Mouse (Mus musculus) hindbrain, postnatal 0 days (tissue): ENCODE results near the gene Tac1. TPM values are rescaled to one million over a fixed set of nuclear protein-coding genes. Genes with fewer than 3 reads are reported as not detected.
A peak's percentile ranks its signal among the peaks of the same experiment; 100 is the strongest.
"Not testable (repeated sequence)": the region's sequence is repeated elsewhere in the genome, so short reads cannot be mapped to it uniquely, and the experiment has no call there.

Source experiments
- ATAC-seq: fragments of 200-750 bp; cut with Nextera tagmentation; 2 replicates; pipeline ENCODE4 v1.8.0; 2017; ENCODE audit warnings: mild to moderate bottlenecking, moderate TSS enrichment, moderate library complexity
- DNase-seq: peaks from one replicate; pipeline ENCODE4 v3.0.0-alpha.2; 2015; ENCODE audit warnings: low spot score
- H3K27ac ChIP-seq: fragments of 300-500 bp; sonication (generic); 2 replicates; pipeline ENCODE4 v1.5.1; 2014; ENCODE audit warnings: mild to moderate bottlenecking
- H3K27me3 ChIP-seq: fragments of 300-500 bp; sonication (generic); 2 replicates; pipeline ENCODE4 v1.6.1; 2014; ENCODE audit warnings: low read length, mixed read lengths; ENCODE audit not compliant: insufficient read depth
- H3K36me3 ChIP-seq: fragments of 300-500 bp; sonication (generic); 2 replicates; pipeline ENCODE4 v1.6.1; 2014; ENCODE audit warnings: low read length, mixed read lengths; ENCODE audit not compliant: insufficient read depth
- H3K4me1 ChIP-seq: fragments of 300-500 bp; sonication (generic); 2 replicates; pipeline ENCODE4 v1.6.1; 2014; ENCODE audit warnings: antibody characterized with exemption, low read length, mixed read lengths; ENCODE audit not compliant: insufficient read depth
- H3K4me2 ChIP-seq: fragments of 300-500 bp; sonication (generic); 2 replicates; pipeline ENCODE4 v1.6.1; 2014; ENCODE audit warnings: low read depth, mild to moderate bottlenecking, low read length, moderate library complexity, mixed read lengths
- H3K4me3 ChIP-seq: fragments of 300-500 bp; sonication (generic); 2 replicates; pipeline ENCODE4 v1.5.1; 2014; ENCODE audit warnings: low read length
- H3K9ac ChIP-seq: fragments of 300-500 bp; sonication (generic); replicated peaks from 2 replicates; pipeline ENCODE4 v1.6.1; 2014; ENCODE audit warnings: mild to moderate bottlenecking, low read length, moderate library complexity, mixed read lengths
- H3K9me3 ChIP-seq: fragments of 300-500 bp; sonication (generic); 2 replicates; pipeline ENCODE4 v1.6.1; 2016; ENCODE audit warnings: low read length, mixed read lengths
- CTCF ChIP-seq: IDR thresholded peaks from 2 replicates; pipeline ENCODE4 v1.5.1; 2016; ENCODE audit warnings: antibody characterized with exemption, control low read depth, low read depth
- WGBS: fragments of 180-500 bp; shearing (Covaris S2); extraction: QIAGEN DNeasy Blood & Tissue Kit; methylation state at CpG from one replicate; pipeline ENCODE4 v1.1.7; 2014; 5-methylcytosine and 5-hydroxymethylcytosine counted together
- polyA plus RNA-seq: library from polyadenylated mRNA; unstranded; fragments of >200 nt; fragmentation: Nextera tagmentation; extraction: Ambion mirVana; gene quantifications from 2 replicates; pipeline ENCODE4 v1.2.1, GENCODE M21; 2015
- total RNA-seq: library from RNA; depleted of rRNA; stranded (reverse); fragments of >200 nt; gene quantifications from 2 replicates; pipeline ENCODE4 v1.2.3, GENCODE M21; 2014; rRNA removed

The Tac1 gene
- total RNA-seq (45.0 and 56.4 TPM in 2 replicates), polyA plus RNA-seq (166 and 183 TPM in 2 replicates)

DNA sequence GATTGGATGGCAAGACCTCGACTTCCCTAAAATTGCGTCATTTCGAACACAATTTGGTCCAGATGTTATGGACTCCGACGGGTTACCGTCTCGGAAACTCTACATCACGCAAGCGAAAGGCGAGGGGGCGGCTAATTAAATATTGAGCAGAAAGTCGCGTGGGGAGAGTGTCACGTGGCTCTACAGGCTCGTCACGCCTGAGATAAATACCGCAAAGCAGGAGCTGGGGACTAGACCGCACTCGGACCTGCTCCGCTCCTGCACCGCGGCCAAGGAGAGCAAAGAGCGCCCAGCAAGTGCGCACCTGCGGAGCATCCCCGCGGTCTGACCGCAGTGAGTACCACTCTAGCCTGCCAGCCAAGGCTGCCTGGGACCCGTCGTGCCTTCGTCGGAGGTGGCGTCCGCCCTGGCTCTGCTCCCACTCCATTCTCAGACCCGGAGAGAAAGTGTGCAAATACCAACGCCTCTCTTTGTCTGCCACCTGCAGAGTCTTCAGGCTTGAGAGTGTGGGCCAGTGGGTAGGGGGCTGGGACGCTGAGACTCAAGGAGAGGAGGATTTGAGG is at the start of gene Tac1:
Gene Tac1 (plus strand): TSS at position 51 of the 563 bp plus-strand sequence.
- peaks cover 15% of the 10 kb centered on the region; the same call in 1 of the 2 replicates for H3K4me1 ChIP-seq
- no peaks in the 10 kb centered on the region for H3K9me3 ChIP-seq
- H3K4me3 ChIP-seq = peak within 1 kb of the TSS; percentile 44
- H3K27ac ChIP-seq = no peak within 1 kb of the TSS
- peak within 1 kb of the TSS; percentile 33; the same call in 1 of the 2 replicates for H3K9ac ChIP-seq
- H3K4me2 ChIP-seq = peak within 1 kb of the TSS; percentile 68
- DNase-seq = no peak
- H3K27me3 ChIP-seq = peaks cover 21% of the 10 kb centered on the region
- H3K36me3 ChIP-seq = no peaks in the 10 kb centered on the region
- WGBS = 1% methylated on average over 37 of the region's 37 CpGs
- no peak for TF ChIP-seq CTCF
- ATAC-seq = peak; percentile 81

DNA sequence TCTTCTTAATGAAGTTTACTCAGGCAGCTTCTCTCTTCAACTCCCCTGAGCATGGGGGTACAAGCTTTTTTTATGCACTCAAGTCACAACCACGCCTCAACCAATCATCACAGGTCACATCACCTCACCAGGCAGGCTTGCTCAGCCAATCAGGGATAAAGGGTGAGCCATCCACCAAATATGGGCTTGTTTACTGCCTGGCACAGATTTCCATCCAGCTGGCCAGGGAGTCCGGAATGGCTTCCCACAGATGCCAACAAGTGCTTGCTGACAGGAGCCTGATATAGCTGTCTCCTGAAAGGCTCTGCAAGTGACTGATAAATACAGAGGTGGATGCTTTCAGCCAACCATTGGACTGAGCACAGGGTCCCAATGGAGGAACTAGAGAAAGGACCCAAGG is 11.2 kb upstream of the Tac1 start:
- not testable (repeated sequence) for H3K27ac ChIP-seq, H3K27me3 ChIP-seq, H3K9ac ChIP-seq, DNase-seq, H3K9me3 ChIP-seq, H3K4me3 ChIP-seq, H3K4me1 ChIP-seq, H3K36me3 ChIP-seq, ATAC-seq, H3K4me2 ChIP-seq
- 72% methylated on average over 2 of the region's 2 CpGs for WGBS

DNA sequence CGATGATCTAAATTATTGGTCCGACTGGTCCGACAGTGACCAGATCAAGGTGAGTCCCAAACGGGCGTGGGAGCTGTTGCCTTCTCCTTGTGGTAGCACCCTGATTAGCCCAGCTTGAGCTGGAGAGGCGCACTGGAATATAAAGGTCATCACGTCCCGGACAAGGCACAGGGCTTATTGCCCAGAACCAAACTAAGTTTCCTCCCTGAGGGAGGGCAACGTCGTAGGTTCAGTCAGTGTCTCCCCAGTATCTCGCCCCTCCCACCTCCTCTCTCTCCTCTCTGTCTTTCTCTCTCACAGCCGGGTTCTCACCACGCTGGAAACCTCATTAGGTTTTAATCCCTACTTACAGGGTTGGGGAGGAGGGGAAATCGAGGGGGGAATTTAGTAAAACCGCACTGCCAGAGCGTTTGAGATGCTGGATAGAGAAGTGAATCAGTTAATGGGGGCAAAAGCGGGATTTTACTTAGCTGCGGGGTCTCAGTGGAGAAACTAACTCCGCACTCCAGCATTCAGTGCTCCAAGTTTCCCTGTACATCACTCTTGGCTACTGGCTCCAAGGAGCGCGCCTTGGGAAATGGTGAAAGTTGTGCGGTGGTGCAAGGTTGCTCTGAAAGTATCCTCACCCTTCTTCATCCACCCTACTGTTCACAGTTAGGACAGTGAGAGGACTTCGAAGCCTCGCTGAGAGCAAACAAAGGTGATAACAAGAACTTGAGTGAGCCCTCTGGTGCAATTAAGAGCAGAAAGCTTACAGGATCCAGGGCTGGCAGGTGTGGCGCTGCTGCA is 1.2 kb downstream of the Tac1 start:
- 2% methylated on average over 25 of the region's 25 CpGs for WGBS
- no peak for TF ChIP-seq CTCF
- Histone ChIP-seq H3K4me3 (peak overlapping the region; percentile 44), H3K36me3 (no peaks in the 10 kb centered on the region), H3K27ac (no peak overlapping the region), H3K9ac (0 out of 2 replicates have a peak overlapping the region, but pooled peaks have one; percentile 33), H3K27me3 (peaks cover 21% of the 10 kb centered on the region), H3K4me1 (peaks cover 15% of the 10 kb centered on the region; the same call in 1 of the 2 replicates), H3K4me2 (peak overlapping the region; percentile 68), H3K9me3 (no peaks in the 10 kb centered on the region)
- no peak for DNase-seq
- peak; percentile 52 for ATAC-seq

- peaks cover 21% of the 10 kb centered on the region for H3K27me3 ChIP-seq
- no peak for TF ChIP-seq CTCF
- no peaks in the 10 kb centered on the region for H3K9me3 ChIP-seq
- H3K4me1 ChIP-seq = peaks cover 15% of the 10 kb centered on the region; the same call in 1 of the 2 replicates
- no peak overlapping the region for H3K27ac ChIP-seq
- H3K36me3 ChIP-seq = no peaks in the 10 kb centered on the region
- no peak overlapping the region for H3K4me3 ChIP-seq
- no peak for ATAC-seq
- no peak overlapping the region for H3K4me2 ChIP-seq
- no peak overlapping the region for H3K9ac ChIP-seq
- no peak for DNase-seq
These were observed 3.5 kb downstream of the Tac1 start for GRCm38 (mm10) chr6:7558164-7558563.

GRCm38 (mm10) chr6:7562524-7562923 is 7.8 kb downstream of the Tac1 start:
- H3K27me3 ChIP-seq = no peaks in the 10 kb centered on the region
- H3K9ac ChIP-seq = no peak overlapping the region
- ATAC-seq (0 out of 2 replicates have a peak, but pooled peaks have one; percentile 43), DNase-seq (peak; percentile 40)
- H3K4me2 ChIP-seq = peak overlapping the region; percentile 18
- no peaks in the 10 kb centered on the region for H3K36me3 ChIP-seq
- no peaks in the 10 kb centered on the region for H3K4me1 ChIP-seq
- H3K4me3 ChIP-seq = no peak overlapping the region
- H3K9me3 ChIP-seq = no peaks in the 10 kb centered on the region
- 36% methylated on average over 6 of the region's 6 CpGs for WGBS
- no peak overlapping the region for H3K27ac ChIP-seq
- no peak for TF ChIP-seq CTCF

DNA sequence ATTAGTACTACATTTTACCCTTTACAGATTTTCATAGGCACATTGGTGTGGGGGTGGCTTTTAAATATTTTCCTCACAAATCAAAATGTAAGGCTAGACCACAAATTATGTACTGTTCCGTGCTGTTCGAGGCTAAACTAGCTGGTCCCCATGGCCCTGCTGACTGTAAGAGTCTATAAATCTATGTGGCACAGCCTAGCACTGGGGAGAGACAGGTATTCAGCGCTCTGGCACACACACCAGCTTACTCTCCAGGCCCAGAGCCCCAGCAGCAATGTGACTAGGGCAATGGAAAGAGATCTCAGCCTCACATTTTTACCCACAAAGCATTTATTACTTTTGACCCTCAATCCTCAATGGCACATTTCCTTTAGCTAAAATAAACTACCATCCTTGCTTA is 9.9 kb downstream of the Tac1 start:
- H3K36me3 ChIP-seq = no peaks in the 10 kb centered on the region
- H3K27ac ChIP-seq = no peak overlapping the region
- H3K4me1 ChIP-seq = no peaks in the 10 kb centered on the region
- no peak overlapping the region for H3K4me2 ChIP-seq
- no peaks in the 10 kb centered on the region for H3K9me3 ChIP-seq
- DNase-seq (no peak), ATAC-seq (no peak)
- H3K4me3 ChIP-seq = no peak overlapping the region
- TF ChIP-seq CTCF = no peak
- H3K27me3 ChIP-seq = no peaks in the 10 kb centered on the region
- H3K9ac ChIP-seq = no peak overlapping the region
- 88% methylated on average over 3 of the region's 3 CpGs for WGBS

DNA sequence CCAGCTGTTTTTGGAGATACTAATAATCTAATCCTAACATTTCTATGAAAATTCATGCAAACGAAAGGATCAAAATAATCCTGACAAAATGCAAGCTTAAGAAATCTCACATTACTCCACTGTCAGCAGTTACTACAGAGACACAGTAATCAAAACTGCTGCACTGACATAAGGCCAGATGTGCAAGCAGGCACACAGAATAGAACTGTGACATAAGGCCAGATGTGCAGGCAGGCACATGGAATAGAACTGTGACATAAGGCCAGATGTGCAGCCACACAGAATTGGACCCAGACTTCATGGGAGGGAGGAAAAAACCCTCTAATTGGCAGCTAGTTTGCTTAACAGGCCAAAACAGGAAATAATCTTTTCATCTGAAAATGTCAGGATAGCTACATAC is 16.5 kb downstream of the Tac1 start:
- no peaks in the 10 kb centered on the region for H3K9me3 ChIP-seq
- no peak for DNase-seq
- H3K4me1 ChIP-seq = no peaks in the 10 kb centered on the region
- no peak overlapping the region for H3K4me3 ChIP-seq
- no peak overlapping the region for H3K4me2 ChIP-seq
- no peaks in the 10 kb centered on the region for H3K27me3 ChIP-seq
- no peaks in the 10 kb centered on the region for H3K36me3 ChIP-seq
- ATAC-seq = no peak
- no peak for TF ChIP-seq CTCF
- WGBS = 90% methylated on average over 1 of the region's 1 CpGs
- no peak overlapping the region for H3K9ac ChIP-seq
- no peak overlapping the region for H3K27ac ChIP-seq
